Mouse (Mus musculus): ENCODE data around the gene Sgms1. TPM values are rescaled to one million over a fixed set of nuclear protein-coding genes. Genes with fewer than 3 reads are reported as not detected.

The Sgms1 gene
- polyA plus RNA-seq, 1 experiment: 40.7 TPM

DNA sequence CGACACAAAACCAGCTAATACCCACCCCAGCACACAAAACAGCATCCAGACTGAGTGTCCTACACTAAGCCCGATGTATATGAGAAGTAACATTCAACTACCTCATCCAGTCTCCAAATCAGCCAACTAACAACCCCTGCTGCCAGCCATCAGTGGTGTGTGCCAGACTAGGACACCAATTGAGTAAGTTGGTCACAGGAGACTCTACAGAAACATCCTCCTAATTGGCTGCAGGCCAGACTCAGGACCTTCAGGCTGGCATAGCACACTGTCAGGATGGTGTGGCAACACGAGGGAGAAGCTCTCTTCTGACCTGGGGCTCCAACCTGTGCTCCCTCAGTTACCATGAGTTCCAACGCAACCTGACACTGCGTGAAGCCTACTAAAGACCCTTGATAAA is 113.3 kb downstream of the Sgms1 start:
- no peaks in the 10 kb centered on the region for H3K27me3 ChIP-seq (replicated peaks; ENCODE audit: control insufficient read depth, insufficient read depth, low read length)
- peaks cover 38% of the 10 kb centered on the region for H3K4me1 ChIP-seq (ENCODE audit: control insufficient read depth, insufficient read depth, low read length)
- peak; percentile 48 for DNase-seq
- peak overlapping the region; percentile 44; the same call in 1 of the 2 replicates for H3K27ac ChIP-seq (ENCODE audit: insufficient read depth, low read depth, low read length)
- H3K4me3 ChIP-seq (ENCODE audit: insufficient read depth, low read depth, low read length): no peak overlapping the region
- no peaks in the 10 kb centered on the region for H3K36me3 ChIP-seq (ENCODE audit: control insufficient read depth, insufficient read depth, low read length)
- TF ChIP-seq CTCF (conservative IDR thresholded peaks at IDR 0.05; ENCODE audit: insufficient read depth, insufficient read length, low read depth, low read length): no peak
- TF ChIP-seq POLR2A (IDR thresholded peaks at IDR 0.05; ENCODE audit: low read depth, low read length): no peak
- 78% methylated on average over 5 of the region's 5 CpGs for WGBS

GRCm38 (mm10) chr19:32275068-32275925 is 114.2 kb downstream of the Sgms1 start:
- 76% methylated on average over 14 of the region's 14 CpGs for WGBS
- H3K27me3 ChIP-seq (replicated peaks; ENCODE audit: control insufficient read depth, insufficient read depth, low read length): no peaks in the 10 kb centered on the region
- no peak for DNase-seq
- H3K4me1 ChIP-seq (ENCODE audit: control insufficient read depth, insufficient read depth, low read length): peaks cover 35% of the 10 kb centered on the region
- H3K27ac ChIP-seq (ENCODE audit: insufficient read depth, low read depth, low read length): peak overlapping the region; percentile 35; the same call in 1 of the 2 replicates
- no peaks in the 10 kb centered on the region for H3K36me3 ChIP-seq (ENCODE audit: control insufficient read depth, insufficient read depth, low read length)
- TF ChIP-seq POLR2A (IDR thresholded peaks at IDR 0.05; ENCODE audit: low read depth, low read length) (no peak), CTCF (conservative IDR thresholded peaks at IDR 0.05; ENCODE audit: insufficient read depth, insufficient read length, low read depth, low read length) (no peak)
- H3K4me3 ChIP-seq (ENCODE audit: insufficient read depth, low read depth, low read length): no peak overlapping the region

- whole genome bisulfite sequencing: 75% methylated on average over 2 of the region's 2 CpGs
- Histone ChIP-seq H3K4me3 (ENCODE audit: insufficient read depth, low read depth, low read length) (no peak overlapping the region), H3K36me3 (ENCODE audit: control insufficient read depth, insufficient read depth, low read length) (no peaks in the 10 kb centered on the region), H3K27ac (ENCODE audit: insufficient read depth, low read depth, low read length) (no peak overlapping the region), H3K27me3 (replicated peaks; ENCODE audit: control insufficient read depth, insufficient read depth, low read length) (no peaks in the 10 kb centered on the region), H3K4me1 (ENCODE audit: control insufficient read depth, insufficient read depth, low read length) (peaks cover 41% of the 10 kb centered on the region)
- TF ChIP-seq POLR2A (IDR thresholded peaks at IDR 0.05; ENCODE audit: low read depth, low read length): no peak
- TF ChIP-seq CTCF (conservative IDR thresholded peaks at IDR 0.05; ENCODE audit: insufficient read depth, insufficient read length, low read depth, low read length): no peak
- DNase-seq: no peak
These were observed 115.4 kb downstream of the Sgms1 start for GRCm38 (mm10) chr19:32274145-32274544.

DNA sequence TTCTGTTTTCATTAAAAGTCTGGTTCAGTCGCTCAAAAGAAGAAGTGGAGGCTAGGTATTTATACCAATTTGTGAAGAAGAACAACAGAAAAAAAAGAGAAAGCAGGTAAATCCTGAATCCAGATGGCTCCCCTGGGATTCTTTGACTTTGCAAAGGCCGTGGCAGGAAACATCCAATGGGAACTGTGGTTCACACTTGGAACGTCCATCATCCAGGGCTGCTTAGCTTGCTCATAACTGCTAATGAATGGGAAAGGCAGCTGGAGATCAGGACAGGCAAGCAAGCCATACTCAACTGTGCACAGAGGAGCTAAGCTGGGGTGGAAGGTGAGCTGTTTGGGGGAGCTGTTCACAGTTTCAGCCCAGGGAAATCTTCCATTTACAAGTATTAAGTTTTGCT is 115.8 kb downstream of the Sgms1 start:
- no peak overlapping the region for H3K4me3 ChIP-seq (ENCODE audit: insufficient read depth, low read depth, low read length)
- DNase-seq: no peak
- WGBS: 65% methylated on average over 3 of the region's 3 CpGs

GRCm38 (mm10) chr19:32272475-32273260 is 116.8 kb downstream of the Sgms1 start:
- Histone ChIP-seq H3K27me3 (replicated peaks; ENCODE audit: control insufficient read depth, insufficient read depth, low read length) (no peaks in the 10 kb centered on the region), H3K4me1 (ENCODE audit: control insufficient read depth, insufficient read depth, low read length) (peaks cover 40% of the 10 kb centered on the region), H3K27ac (ENCODE audit: insufficient read depth, low read depth, low read length) (no peak overlapping the region), H3K36me3 (ENCODE audit: control insufficient read depth, insufficient read depth, low read length) (no peaks in the 10 kb centered on the region), H3K4me3 (ENCODE audit: insufficient read depth, low read depth, low read length) (no peak overlapping the region)
- no peak for DNase-seq
- TF ChIP-seq CTCF (conservative IDR thresholded peaks at IDR 0.05; ENCODE audit: insufficient read depth, insufficient read length, low read depth, low read length): no peak
- TF ChIP-seq POLR2A (IDR thresholded peaks at IDR 0.05; ENCODE audit: low read depth, low read length): no peak
- WGBS: 63% methylated on average over 6 of the region's 6 CpGs

More for the DNA sequence above, 115.8 kb downstream of the Sgms1 start:
- Histone ChIP-seq H3K4me1 (ENCODE audit: control insufficient read depth, insufficient read depth, low read length) (peaks cover 41% of the 10 kb centered on the region), H3K36me3 (ENCODE audit: control insufficient read depth, insufficient read depth, low read length) (no peaks in the 10 kb centered on the region), H3K27ac (ENCODE audit: insufficient read depth, low read depth, low read length) (no peak overlapping the region), H3K27me3 (replicated peaks; ENCODE audit: control insufficient read depth, insufficient read depth, low read length) (no peaks in the 10 kb centered on the region)
- TF ChIP-seq CTCF (conservative IDR thresholded peaks at IDR 0.05; ENCODE audit: insufficient read depth, insufficient read length, low read depth, low read length) (no peak), POLR2A (IDR thresholded peaks at IDR 0.05; ENCODE audit: low read depth, low read length) (no peak)

DNA sequence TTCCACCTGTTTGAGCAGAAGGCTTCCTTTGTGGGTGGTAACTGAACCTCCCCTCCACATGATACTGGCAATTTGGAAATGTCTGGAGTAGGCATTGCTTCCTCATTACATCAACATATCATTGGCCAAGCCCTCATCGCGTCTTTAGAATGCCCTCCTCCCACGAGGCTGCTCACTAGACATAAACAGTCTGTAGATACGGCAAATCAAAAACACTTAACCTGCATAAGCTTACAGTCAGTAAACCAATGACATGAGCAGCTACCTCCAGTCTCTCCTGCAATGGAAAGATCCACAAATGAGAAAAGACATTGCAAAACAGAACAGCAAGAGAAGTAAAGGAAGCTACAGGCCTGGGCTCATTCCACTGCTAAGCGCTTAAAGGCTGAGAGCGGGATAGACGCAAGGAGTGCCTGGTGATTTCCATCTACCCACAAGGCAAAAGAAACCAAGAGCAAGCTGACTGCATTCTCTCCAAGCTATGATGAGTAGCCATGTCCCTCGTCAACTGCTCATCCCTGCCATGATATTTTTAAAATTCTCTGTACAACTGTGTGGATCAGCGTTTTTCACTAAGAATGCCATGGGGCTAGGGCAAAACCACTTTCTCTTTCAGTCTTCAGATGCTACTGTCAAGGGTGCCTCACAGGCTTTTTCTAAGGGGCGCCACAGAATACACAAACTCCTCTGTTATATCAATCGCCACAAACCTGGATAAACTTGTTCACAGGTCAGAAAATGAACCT is 117.9 kb downstream of the Sgms1 start:
- DNase-seq: no peak
- no peak for TF ChIP-seq CTCF (conservative IDR thresholded peaks at IDR 0.05; ENCODE audit: insufficient read depth, insufficient read length, low read depth, low read length)
- TF ChIP-seq POLR2A (IDR thresholded peaks at IDR 0.05; ENCODE audit: low read depth, low read length): no peak
- WGBS: 83% methylated on average over 11 of the region's 11 CpGs
- Histone ChIP-seq H3K27ac (ENCODE audit: insufficient read depth, low read depth, low read length) (no peak overlapping the region), H3K27me3 (replicated peaks; ENCODE audit: control insufficient read depth, insufficient read depth, low read length) (no peaks in the 10 kb centered on the region), H3K36me3 (ENCODE audit: control insufficient read depth, insufficient read depth, low read length) (no peaks in the 10 kb centered on the region), H3K4me3 (ENCODE audit: insufficient read depth, low read depth, low read length) (no peak overlapping the region), H3K4me1 (ENCODE audit: control insufficient read depth, insufficient read depth, low read length) (peaks cover 36% of the 10 kb centered on the region)
